Mouse (Mus musculus): ENCODE data around the gene Luc7l2.

The Luc7l2 gene

DNA sequence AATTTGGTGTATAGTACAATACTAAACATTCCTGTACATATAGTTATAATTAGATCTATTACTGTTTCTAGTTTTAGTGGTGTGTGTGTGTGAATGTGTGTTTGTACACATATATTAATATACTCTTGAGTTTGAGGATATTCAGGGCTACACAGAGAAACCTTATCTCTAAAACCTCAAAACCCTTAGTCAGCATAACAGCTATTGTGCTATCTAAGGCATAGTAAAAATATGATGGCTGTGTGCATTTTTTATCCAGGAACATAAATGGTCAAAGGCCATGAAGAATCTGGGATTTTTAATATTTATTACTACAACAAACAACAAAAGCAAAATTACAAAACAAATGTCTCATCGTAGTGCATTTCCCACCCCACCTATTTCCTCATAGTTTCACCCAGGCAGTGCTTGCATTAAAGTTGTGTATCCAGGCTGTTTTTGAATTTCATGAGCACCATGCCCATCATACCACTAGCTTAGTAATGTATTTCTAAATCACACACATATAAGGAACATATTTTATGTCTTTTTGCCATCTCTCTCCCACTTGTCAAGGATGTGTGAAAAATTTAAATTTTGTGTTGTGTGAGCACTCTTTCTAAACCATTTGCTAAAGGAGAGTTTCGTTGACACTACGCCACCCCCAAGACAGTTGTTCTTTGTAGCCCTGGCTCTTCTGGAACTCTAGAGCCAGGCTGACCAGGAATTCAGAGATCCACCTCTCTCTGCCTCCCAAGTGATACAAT is 29.2 kb downstream of the Luc7l2 start:
- DNase-seq = no peak

DNA sequence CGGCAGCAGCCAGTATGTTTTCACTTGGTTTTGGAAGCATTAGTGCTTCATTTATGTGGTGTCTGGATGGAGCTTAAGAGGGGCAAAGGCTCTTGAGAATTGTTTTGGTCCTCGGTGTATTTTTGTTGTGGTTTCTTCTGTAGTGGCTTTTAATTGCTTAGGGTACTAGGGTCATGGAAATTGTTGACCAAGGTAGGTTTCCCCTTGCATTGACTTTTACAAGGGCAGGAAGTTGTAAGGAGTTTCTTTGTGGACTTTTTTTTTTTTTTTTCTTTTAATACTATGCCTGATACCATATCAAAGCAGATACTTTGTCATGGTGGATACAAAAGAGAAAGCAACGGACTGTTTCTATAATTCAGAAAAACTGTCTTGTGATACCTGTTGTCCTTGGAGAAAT is 30.6 kb downstream of the Luc7l2 start:
- DNase-seq = no peak

DNA sequence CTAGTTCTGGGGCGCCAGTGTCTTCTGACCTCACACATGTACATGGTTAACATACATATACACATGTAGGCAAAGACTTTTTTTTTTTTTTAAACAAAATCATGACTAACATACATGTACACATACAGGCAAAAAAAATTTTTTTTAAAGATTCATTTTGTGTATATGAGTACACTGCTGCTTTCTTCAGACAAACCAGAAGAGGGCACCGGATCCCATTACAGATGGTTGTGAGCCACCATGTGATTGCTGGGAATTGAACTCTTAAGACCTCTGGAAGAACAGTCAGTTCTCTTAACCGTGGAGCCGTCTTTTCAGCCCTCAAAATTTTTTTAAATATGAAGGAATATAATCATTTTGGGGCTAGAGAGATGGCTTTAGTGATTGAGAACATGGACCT is 46.3 kb downstream of the Luc7l2 start:
- DNase-seq = no peak

DNA sequence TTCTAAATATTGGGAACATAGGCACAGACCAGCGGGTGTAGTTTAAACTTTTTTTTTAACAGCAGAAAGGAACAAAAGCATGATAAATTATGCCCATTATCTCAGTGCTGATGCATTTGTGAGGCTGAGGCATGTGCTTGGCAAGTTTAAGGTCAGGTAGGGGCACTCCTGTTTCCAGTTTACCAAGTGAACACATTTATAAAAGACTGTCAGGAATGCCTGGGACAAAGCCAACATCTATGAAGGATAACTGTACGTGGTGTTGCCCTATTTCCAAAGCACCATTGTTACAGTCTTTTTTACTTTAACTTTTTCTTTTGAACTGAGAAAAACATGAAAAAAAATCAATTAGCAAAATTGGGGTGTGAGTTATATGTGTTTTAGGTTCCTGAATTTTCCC is 58.8 kb downstream of the Luc7l2 start:
- no peak for DNase-seq

DNA sequence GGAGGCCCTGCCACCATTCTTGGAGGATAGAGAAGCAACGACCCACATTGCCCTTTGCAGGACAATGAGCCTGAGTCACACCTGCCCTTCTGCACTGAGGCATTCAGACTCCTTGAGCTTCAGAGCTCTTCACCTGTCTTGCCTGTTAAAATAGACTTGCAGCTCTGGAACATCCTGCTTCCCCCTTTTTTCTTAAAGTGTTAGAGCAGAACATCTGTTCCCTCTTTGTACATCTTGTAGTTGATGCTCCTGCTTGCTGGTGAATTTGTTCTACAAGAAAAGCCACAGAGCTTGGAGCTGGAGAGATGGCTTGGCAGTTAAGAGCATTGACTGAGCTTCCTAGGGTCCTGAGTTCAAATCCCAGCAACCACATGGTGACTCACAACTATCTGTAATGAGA is 71.3 kb downstream of the Luc7l2 start:
- DNase-seq = no peak

DNA sequence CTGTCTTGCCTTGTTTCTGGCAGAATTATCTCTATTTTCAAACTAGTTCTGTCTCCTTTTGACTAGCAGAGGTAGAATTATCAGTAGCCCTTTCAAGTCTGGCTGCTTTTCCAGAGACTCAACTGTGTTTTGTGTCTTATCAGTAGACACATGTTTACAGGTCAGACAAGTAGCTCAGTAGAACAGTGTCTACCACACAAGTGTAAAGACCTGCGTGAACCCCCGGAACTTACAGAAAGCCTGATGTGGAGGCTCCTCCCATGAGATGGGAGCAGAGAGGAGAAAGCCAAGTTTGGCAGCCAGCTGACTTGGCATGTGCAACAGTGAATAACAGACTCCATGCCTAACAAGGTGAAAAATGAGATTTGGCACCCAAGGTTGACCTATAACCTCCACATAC is 72.3 kb downstream of the Luc7l2 start:
- DNase-seq = no peak

DNA sequence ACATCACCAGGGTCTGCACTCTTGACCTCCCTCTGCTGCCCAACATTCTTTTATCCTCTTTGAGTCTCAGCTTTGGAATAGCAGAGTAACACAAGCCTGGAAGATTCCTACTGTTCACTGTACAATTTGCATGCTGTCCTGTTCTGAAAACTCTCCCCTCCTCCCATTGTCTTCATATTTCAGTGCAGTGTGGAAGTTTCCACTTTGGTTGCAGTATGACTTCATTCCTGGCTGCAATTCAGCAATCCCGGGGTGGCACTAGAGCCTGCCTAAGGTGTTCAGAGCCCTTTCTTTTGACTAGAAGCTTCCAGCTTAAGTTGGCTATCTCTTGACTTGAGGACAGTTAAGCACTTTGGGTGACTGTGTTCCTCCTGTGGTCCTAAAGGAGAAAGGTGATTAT is 73.3 kb downstream of the Luc7l2 start:
- DNase-seq = no peak

DNA sequence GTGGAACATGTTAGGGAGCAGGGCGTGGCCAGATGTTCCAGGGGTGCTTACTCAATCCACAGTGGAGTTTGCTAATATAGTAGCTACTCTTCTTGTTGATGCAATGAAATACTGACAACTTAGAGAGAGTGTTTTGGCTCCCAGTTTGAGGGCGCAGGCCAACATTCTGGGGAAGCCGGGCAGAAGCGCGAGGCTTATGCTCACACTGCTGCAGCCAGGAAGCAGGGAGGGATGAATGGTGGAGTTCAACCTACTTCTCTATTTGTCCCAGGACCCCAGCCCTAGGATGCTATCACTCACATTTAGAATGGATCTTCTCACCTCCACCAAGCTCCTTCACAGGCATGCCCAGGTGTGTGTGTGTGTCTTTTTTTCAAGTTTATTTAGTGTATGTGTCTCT is 75.0 kb downstream of the Luc7l2 start:
- no peak for DNase-seq

DNA sequence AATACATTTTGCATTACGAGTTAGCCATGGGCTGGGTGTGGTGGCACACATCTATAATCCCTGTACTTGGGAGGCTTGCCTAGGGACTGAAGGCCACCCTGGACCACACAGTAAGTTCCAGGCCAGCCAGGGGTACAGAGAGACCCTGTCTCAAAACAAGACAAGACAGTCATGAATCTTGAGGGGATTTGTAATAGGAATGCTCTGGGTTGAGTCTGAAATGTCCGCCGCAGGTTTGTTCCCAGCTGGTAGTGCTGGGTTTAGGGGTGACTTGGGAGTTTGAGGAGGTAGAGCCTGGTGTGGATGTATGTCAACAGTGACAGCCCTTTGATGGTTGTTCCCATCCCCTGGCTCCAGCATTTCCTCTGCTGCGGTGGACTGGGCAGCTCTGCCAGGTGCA is 75.9 kb downstream of the Luc7l2 start:
- DNase-seq = no peak

DNA sequence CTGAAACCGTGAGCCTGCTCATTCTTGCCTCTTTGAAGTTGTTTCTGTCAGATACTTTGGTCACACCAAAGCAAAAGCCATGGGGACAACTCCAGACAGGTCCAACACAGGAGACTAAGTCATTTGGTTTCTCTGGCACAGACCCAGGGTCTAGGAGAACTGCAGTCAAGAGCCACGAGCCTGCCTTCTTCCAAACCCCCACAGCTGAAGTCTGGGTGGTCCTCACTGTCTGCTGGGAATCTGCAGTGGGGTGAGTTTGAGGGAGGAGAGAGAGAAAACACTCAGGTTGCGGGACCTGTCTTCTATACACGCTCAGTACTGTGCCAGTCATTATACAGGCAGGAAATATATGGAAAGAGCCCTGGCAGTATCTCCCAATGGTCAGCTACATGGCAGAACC is 76.4 kb downstream of the Luc7l2 start:
- no peak for DNase-seq

DNA sequence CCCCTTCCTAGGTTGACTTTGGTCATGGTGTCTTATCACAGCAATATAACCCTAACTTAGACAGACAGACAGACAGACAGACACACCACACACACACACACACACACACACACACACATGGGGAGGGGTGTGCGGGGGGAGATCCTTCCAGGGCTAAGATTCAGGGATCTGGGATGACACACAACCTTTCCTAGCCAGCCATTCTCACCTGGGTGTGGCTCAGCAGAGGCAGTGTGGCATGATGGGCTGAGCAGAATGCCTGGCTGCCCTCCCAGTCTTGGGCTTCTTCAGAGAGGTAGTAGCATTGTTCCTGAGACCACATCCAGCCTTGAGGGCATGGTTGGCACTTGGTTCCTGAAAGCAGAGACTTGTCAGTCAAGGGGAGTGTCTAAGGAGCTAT is 78.4 kb downstream of the Luc7l2 start:
- DNase-seq = no peak

DNA sequence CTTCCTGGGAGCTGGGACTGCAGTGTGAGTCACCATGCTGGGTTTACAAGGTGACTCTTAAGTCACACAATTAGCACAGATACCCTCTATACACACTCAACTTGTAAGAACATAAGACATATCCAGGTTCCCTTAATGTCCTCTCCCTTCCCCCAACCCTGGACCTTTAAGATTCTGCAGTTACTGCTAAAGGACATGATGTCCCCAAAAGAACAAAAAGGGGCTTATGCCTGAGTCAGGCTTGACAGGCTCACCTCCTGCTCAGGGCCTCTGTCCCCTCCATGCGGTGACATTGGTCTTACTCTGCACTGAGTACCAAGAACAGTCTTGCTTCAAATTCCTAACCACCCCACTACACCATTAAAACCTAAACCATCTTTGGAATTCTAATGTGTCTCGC is 81.7 kb downstream of the Luc7l2 start:
- DNase-seq = no peak

DNA sequence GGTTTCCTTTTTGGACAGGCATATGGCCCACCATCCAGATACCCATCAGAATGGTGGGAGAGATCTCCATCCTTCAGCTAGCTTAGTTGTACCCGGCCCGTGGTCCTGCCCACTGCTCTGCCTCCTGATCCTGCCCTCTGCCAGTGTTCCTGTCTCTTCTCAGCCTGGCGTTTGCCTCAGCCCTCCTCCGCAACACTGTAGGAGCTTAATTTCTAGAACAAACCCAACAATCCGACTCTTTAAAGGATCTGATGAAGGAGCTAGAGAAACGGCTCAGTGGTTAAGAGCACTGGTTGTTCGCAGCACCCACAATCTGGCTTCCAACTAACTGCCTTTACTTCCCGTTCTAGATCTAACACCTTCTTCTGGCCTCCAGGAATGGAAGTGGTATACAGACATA is 83.3 kb downstream of the Luc7l2 start:
- no peak for DNase-seq

DNA sequence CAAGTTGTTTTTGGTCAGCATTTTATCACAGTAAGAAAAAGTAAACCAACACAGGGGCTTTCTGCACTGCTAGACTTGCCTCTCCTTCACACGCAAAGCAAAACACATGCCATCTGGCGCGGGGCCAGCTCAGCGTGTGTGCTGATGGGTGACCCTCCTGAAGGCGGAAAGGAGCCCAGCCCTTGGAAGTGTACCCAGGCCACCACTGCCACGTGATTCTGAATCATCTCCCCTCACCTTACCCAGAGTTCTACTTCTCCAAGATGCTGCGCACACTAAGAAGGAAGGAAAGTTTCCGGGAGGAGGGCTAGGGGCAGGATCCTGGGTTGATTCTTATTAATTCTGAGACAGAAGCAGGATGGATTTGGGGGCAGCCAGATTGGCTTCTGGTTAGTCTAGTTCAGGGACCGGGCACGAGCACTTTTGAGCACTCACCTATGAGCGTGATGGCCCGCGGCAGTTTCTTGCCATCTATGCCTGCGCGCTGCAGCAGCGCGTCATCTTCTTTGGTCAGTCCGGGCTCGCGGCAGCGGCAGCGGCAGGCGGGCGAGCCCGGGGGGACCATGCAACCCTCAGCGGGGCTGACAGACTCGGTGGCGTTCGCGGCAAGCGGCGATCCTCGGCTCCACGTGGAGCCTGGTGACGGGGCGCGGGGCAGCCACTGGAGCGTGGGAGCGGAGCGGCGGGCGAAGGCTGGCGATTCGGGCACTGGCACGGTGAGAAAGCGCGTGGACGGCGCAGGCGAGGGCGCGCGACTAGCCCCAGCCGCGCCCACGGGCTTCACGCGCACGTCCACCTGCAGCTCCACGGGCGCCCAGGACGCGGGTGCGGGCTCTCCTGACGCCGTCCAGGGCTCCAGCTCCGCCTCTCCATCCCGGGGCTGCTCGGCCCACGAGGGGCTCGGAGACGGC is 85.1 kb downstream of the Luc7l2 start:
- DNase-seq = peak; percentile 42 to 45

DNA sequence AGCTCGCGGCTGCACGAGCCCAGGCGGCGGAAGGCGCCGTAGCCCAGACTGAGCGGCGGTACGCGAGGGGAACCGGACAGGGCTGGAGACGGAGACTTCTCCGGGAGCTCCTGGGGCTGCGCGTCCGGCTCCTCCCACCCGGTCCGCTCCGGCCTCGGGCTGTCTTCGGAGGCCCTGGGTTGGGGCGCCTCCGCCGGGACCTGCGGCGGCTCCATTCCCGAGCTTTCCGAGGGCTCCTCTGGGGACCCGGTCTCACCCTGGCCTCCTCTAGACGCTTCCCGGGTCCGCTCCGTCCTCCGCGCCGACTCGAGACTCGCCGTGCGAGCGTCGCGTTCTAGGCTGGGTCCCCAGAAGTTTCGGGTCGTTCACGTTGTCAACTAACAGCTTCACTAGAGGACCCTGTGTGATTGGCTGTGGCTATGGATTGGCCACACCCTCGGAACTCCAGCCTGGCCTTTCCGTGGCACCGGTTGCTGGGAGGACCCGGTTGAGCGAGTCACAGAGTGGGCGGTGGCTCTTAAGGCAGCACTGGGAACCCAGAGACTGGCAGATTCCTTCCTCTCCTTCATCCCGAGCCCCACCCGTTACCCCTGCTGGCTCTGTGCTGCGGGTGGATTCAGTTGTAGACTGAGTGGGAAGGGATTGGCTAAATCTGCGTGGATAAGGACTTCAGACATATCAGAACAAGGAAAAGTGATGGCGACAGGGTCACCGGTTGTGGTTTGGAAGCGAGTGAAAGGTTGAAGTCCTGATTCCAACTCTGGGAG is 85.9 kb downstream of the Luc7l2 start, which contains the start of gene Klrg2:
Gene Klrg2, minus strand, starts transcription at position 391 of the 767 bp plus-strand sequence.
- DNase-seq = peak; percentile 37 to 47

DNA sequence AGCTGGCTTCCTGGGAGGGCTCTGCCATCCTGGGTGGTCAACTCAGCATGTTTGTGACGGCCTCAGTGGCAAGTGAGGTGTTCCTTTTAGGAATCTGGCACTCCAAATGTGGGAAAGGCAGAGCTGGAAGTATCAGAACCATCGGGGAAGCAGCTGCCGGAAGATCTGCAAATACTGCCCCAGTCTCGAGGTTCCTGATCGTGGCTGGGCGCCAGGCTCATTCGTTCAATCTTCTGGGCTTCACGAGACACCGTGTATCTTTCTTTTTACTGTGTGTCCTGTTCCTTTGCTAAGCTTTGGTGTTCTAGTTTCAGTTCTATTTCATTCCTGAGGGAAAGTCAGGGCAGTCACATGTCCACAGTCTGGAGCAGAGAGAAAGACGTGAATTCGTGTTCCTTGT is 89.3 kb downstream of the Luc7l2 start:
- DNase-seq = no peak

DNA sequence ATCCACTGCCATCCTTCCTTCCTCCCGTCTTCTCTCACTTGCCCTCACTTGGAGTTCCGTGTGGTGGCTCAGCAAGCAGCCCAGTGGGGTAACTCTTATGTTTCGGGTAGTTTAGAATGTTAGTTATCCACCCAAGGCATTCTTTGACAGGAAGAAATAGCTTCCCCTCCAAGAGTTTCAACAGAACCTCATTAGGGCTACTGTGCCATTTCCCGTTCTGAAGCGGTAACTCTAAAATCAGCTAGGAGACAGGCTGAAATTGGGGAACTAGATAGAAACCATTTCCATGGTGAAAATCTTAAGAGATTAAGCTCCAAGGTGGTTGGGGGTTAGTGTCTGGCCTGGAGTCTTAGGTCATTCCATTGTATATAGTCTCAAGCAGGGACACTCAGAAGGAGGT is 90.1 kb downstream of the Luc7l2 start:
- DNase-seq = no peak

DNA sequence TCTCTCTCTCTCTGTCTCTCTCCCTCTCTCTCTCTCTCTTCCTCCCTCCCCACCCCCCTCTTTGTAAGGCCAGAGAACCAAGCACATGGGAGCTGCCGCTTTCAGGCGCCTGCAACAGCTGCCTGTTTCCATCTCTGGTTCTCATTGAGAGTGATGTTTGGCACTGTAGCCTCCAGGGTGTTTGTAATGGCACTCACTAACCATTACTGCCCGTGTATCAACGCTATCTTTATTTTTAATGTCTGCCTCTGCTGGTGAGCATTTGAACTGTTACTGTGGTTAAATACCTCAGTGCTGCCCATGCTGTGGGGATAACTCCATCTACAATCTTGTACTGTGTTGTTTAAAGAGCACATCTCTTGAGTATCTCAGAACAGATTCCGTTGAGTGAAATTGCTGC is 90.5 kb downstream of the Luc7l2 start:
- DNase-seq = no peak

DNA sequence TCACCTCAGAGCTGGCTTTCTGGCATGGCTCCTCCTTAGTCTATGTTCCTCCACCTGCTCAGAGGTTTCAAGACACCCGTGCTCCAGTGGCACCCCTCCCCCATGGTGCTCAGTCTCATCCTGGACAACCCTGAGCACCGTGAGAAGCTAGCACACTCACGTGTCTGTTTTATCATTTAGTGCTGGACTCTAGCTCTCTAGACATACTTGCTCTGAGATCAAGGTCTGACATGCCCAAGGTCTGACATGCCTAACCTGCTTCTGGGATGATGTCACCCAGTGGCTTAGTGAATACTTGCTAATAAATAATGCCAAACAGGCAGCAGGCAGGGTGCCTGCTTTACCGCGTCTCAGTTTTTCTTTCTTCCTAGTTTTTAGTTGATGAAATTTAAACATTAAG is 91.5 kb downstream of the Luc7l2 start:
- DNase-seq = no peak

DNA sequence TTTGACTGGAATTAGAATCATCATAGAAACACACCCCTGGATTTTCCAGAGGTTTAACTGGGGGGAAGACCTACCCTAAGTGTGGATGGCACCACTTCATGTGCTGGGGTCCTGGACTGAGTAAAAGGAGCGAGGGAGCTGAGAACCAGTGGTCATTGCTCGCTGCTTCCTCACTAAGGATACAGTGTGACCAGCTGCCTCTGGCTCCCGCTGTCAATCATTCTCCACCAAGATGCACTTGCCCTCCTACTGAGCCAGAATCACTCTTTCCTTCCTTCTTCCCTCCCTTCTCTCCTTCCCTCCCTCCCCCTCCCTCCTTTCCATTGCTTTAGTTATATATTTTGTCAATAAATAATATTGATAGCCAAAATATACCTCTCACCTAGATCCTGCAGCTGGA is 91.9 kb downstream of the Luc7l2 start:
- no peak for DNase-seq

DNA sequence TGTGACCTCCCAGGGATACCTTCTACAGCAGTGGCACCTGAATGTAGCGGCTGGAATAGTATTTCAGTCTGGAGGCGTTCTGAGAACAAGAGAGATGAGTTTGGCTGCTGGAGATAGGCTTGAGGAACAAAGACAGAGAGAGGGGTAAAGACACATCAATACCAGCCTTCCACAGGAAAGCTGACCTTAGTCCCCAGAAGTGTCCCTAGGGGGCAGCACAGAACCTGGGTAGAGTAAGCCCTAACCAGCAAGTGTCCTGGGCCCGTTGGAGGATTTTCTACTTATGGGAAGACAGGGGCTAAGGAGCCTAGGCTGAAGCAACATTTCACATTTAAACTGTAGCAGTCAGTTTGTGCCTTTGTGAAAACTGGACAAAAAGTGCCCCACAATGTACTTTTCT is 98.4 kb downstream of the Luc7l2 start:
- peak; percentile 50 to 53 for DNase-seq

DNA sequence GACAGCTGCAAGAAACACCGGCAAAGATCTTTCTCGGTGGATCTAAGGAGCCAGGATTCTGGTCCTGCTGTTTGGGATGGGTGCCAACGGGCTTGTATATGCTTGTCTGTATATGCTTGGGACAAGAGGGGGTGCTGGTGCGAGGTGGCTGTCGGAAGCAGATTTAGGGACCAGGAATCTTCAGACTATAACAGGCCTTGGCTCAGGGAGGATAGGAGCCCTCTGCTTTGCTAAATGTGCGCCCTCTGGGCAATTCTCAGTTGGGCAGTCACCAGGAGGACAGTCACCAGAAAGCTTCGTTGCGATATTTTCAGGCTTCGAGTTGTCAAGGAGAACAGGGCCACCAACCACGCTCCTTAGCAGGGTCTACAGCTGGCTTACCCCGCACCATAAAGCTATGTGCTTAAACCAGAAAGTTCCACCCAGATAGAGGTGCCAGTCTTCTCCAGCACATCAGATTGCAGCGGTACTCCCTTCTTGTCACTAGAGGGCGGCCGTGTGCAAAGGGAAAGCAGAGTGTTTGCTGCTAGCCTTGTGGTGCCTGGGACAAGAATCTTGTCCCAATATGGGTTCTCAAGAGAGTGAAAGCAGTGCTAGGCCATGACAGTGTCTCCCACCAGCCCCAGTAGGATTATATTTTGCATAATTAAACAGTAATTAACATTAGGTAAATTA is 99.3 kb downstream of the Luc7l2 start:
- peak; percentile 74 to 75 for DNase-seq

Measured in B cell, adult 2 months (primary cell).